Mouse (Mus musculus): ENCODE data around the gene Rtn1.

Gene Rtn1

DNA sequence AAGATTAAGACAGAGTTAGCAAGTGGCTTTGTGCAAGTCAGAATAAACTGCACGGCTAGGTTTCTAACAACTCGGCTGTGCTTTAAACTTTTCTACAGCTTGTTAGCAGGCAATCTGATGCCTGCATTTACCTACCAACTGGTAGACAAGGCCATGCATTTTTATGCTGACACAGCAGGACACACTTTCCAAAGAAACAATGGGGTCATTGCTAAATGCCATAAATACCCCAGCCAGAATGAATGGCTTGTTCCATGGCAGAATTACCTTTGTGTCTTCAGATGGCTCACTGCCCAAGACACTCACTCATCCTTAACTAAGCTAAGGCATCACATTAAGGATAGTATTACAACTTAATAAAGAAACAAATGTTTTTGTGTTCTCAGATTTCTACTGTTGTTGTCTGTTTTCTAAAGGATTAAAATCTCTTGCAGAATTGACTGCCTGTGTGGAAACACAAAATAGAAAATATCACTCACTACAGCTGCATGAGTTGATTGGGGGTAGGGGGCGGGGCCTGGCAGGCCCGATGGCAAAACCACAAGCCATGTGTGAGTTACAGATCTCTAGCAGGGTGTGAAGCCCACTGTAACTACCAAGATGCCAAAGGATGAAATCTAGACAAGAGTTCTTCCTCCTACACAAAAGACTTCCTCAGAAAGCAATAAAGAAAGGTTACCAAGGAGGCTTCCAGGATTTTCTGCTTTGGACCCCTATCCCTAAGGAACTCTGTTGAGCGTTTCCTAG lies 129.6 kb downstream of the Rtn1 start:
- CTCF ChIA-PET: no interaction called here

DNA sequence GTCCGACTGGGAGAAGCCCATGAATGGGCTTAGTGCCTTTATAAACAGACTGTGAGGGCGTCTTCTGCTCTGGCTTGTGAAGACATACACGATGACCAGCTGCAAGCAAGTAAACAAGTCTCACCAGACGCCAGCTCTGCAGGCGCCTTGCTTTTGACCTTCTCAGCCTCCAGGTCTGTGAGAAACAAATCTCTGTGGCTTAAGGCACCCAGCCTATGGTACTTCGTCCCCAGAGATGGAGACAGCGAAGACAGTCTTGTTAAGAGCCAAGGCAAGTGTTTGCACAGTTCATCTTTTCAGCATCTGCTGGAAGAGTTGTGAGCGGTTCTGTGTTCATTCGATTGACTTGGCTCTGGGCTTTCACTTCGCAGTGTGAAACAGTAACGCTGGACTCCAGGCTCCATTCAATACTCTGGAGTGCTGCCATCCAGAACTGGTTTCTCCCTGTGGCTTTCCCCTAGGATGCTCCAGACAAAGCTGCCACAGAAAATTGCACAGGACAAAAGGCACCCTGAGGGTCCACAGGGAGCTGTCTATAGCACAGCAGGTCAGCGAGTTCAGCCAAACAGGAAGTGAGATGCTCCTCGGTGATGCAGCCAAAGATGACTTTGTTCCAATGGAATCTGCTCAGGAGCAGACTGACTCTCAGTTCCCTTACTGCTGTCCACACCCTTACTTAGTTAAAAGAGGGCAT lies 135.0 kb downstream of the Rtn1 start:
- CTCF ChIA-PET: no interaction called here

DNA sequence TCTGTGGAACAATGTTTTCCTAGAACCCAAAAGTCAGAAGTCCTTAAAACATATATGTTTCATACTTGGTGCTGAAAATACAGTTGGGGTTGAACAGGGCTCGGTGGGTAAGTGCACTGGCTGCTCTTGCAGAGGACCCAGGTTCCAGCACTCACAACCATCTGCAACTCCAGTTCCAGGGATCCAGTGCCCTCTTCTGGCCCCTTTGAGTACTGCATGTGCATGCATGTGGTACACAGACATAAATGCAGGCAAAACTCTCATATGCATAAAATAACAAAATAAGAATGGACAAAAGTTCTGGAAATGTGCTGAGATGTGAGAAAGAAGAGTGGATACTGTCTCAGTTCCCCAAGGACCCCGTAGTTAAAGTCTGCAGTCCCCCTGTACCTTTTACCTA lies 141.2 kb downstream of the Rtn1 start:
- CTCF ChIA-PET: no interaction called here

- CTCF ChIA-PET: no interaction called here
Observed at GRCm38 (mm10) chr12:72265261-72266228, 143.3 kb downstream of the Rtn1 start.

GRCm38 (mm10) chr12:72263213-72264103 lies 145.4 kb downstream of the Rtn1 start:
- CTCF ChIA-PET: no interaction called here

DNA sequence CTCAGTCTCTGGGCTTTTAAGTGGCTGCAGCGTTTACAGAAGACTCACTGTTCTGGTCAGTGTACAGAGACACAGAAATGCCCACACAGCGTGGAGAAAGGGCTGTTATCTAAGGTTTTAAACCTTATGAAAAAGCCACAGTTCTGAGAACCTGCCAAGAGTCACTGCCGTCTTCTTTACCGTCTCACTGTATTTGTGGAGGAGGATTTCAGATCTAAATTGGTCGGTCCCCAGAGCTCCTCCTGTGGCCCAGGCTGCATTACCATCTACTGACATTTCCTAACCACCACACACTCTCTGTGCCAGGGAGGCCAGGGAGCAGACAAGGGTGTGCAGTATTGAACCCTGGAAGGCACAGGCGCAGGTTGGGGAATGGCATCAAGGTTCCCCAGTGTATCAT lies 151.9 kb downstream of the Rtn1 start:
- CTCF ChIA-PET: no interaction called here

DNA sequence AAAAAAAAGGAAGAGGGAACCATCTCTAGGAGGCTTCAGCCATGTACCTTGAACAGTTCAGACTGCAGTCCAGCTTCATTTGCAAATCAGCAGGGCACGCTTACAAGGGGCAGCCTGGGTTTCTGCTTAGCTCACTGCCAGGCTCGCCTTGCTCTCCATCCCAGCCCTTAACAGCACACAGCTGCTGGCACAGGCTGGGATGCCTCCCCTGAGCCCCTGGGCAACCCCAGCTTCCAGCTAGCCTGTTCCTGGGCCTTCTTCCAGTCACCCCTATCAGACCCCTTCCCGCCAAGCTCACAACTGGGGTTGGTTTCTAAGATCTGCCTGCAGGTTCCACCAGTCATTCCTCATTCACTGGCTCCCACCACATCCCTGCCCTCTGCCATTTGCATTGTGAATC lies 155.8 kb downstream of the Rtn1 start:
- CTCF ChIA-PET: no interaction called here

DNA sequence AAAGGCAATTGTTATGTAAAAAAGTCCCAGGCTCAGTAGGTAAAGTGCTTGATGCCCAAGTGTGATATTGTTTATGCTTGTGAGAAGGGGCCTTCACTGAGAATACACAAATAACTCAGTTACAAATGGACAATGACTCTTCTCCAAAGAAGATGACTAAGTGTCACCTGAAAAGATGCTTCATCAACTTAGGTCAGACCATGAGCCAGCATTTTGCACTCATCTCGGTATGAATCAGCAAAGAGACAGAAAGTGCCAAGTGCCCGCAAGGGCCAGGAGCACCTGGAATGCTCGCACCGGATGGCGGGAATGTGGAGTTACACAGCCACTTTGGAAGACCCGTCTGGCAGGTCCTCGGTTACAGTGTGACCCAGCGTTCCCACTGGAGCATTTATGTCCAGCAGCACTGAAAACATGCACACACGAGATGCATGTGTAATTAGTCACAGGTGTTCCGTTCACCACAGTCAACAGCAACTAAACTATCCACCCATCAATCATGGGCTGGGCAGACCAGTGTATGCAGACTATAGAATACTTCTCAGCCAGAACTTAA lies 156.9 kb downstream of the Rtn1 start:
- CTCF ChIA-PET: no interaction called here

GRCm38 (mm10) chr12:72244951-72245350 lies 163.9 kb downstream of the Rtn1 start:
- CTCF ChIA-PET: no interaction called here

GRCm38 (mm10) chr12:72242807-72243206 lies 166.0 kb downstream of the Rtn1 start:
- CTCF ChIA-PET: no interaction called here

- CTCF ChIA-PET: no interaction called here
Observed at GRCm38 (mm10) chr12:72240506-72240905, 168.3 kb downstream of the Rtn1 start.

GRCm38 (mm10) chr12:72239230-72239894 lies 169.5 kb downstream of the Rtn1 start:
- CTCF ChIA-PET: interaction anchor here (0.6 kb wide), 1 partner anchor 24 kb away, joined by 7 read pairs; no protein-coding TSS in a partner anchor

GRCm38 (mm10) chr12:72237251-72237650 lies 171.6 kb downstream of the Rtn1 start:
- CTCF ChIA-PET: no interaction called here

DNA sequence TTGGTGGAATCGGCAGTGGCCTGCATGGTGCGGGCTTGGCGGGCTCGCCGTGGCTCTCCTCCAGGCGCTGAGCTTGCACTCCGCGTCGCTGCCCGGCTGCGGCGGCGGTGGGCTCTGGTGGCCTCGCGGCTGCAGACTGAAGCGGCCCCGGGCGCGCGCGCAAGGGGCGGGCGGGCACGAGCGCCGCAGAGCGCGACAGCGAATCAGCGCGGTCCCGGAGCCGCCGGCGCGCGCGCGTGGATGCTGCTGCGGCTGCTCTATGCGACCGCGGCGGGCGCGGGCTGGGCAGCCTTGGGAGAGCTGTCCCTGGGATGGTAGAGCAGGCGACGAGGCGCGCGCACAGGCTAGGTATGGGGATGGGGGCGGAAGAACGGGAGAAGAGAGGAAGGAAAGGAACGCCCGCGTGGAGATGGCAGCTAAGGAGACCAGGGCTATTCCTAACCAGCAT lies 172.3 kb downstream of the Rtn1 start:
- CTCF ChIA-PET: no interaction called here

DNA sequence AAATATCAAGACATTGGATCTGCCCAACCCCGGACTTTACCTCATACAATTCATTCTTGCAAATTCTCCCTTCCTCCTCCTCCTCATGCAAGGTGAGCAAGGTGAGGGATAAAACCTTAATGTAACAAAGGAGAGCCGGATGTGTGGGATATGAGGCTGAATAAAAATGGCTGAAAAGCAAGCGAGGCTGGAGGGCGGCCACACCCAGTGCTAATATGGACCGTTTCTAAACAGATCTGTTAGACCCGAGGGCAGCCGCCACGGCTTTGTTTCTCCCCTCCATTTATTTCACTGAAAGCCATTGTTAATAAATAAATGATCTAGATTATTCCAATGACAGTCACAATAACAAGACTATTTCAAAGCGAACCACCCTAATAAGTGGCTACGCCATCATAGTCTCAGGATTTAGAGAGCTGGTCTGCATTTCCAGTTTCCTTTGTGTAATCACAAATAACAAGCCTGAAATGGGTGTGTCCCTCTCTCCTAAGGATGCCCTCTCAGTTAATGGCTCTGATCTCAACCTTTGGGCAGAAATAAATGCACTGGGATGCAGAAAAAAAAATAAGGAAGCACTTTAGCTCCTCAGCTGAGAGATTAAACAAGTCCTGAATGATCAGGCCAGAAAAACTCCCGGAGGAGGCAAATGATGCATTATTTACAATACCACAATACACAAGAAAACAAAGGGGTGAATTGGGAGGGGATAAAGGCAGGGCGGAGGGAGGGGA lies 173.1 kb downstream of the Rtn1 start:
- CTCF ChIA-PET: no interaction called here

DNA sequence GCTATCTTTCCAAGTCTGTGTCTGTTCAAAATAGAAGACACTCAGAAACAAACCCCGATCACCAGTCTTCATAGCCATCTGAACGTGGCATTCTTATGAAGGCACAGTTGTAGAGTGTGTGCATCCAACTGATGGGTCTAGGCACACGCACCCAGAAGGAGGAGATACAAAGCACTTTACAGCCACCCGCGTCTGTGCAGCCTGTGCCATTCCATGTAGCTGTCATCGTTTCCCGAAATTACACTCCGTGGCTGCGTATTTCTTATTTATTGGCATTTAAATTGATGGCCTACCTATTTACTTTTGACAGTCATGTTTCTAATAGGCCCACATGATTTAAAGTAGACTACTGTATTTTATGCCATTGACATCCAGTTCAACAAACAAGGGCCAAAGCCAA lies 173.9 kb downstream of the Rtn1 start:
- CTCF ChIA-PET: no interaction called here

- CTCF ChIA-PET: no interaction called here
Observed at GRCm38 (mm10) chr12:72234151-72234550, 174.7 kb downstream of the Rtn1 start.

DNA sequence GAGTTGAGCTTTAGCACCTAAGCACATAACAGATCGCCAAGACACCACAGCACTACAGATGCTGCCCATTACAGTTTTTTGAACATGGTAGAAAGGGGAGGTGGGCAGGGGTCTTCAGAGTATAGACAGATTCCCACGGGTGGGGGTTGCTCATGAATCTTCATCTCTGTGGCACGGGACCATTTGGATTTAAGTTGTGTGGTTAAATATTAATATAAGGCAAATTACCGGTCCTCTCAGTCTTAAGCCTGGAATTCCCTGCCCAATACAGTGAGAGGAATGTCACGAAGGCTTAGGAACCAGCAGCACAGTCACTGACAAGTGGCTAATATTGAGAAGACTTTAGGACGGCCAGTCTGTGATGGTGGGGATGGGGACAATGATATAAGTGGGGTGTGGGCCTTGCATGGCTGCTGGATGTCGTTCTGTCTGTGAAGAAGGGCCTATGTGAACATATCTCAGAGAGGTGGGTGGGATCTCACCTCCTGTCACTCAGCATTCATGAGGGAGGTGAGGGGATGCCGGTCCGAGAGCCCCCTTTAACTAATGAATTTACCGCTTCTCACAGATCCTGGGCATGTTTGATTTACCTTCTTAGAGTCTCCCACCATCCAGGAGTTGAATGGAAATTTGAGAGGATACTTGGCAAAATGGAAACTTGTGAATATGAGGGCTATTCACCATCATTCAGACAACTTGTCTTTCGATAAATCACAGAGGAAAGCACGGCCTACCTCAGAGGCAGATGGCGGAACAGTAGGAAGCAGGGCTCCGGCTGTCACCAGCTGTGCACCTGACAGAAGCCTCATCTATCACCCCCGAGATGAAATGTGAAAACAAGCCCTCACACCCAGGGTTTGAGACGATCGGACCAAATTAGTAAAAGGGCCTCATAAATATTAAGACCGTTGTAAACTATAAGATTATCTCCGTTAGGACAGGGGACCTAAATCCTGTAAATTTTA lies 175.7 kb downstream of the Rtn1 start:
- CTCF ChIA-PET: no interaction called here

- CTCF ChIA-PET: no interaction called here
Observed at GRCm38 (mm10) chr12:72232176-72232575, 176.7 kb downstream of the Rtn1 start.
